Mouse (Mus musculus) stomach, embryonic 15.5 days (tissue): ENCODE measurements around the gene Dars2. TPM values are rescaled to one million over a fixed set of nuclear protein-coding genes. Genes with fewer than 3 reads are reported as not detected.

Experiments
- ATAC-seq: fragments of 200-750 bp; cut with Nextera tagmentation; 2 replicates; pipeline ENCODE4 v1.8.0; 2017; ENCODE audit warnings: low read depth, moderate number of reproducible peaks, moderate TSS enrichment; ENCODE audit not compliant: insufficient read depth, low FRiP score
- H3K27ac ChIP-seq: fragments of 300-500 bp; sonication (generic); 2 replicates; pipeline ENCODE4 v1.5.1; 2015; ENCODE audit warnings: mild to moderate bottlenecking, inconsistent platforms
- H3K27me3 ChIP-seq: fragments of 300-500 bp; sonication (generic); replicated peaks from 2 replicates; pipeline ENCODE4 v1.6.1; 2015; ENCODE audit warnings: inconsistent platforms
- H3K36me3 ChIP-seq: fragments of 300-500 bp; sonication (generic); 2 replicates; pipeline ENCODE4 v1.6.1; 2015; ENCODE audit warnings: inconsistent platforms
- H3K4me1 ChIP-seq: fragments of 300-500 bp; sonication (generic); 2 replicates; pipeline ENCODE4 v1.6.1; 2015; ENCODE audit warnings: inconsistent platforms
- H3K4me2 ChIP-seq: fragments of 300-500 bp; sonication (generic); 2 replicates; pipeline ENCODE4 v1.6.1; 2015; ENCODE audit warnings: mild to moderate bottlenecking, inconsistent platforms
- H3K4me3 ChIP-seq: fragments of 300-500 bp; sonication (generic); replicated peaks from 2 replicates; pipeline ENCODE4 v1.5.1; 2015; ENCODE audit warnings: inconsistent platforms
- H3K9ac ChIP-seq: fragments of 300-500 bp; sonication (generic); 2 replicates; pipeline ENCODE4 v1.6.1; 2015; ENCODE audit warnings: inconsistent platforms
- H3K9me3 ChIP-seq: fragments of 300-500 bp; sonication (generic); 2 replicates; pipeline ENCODE4 v1.6.1; 2016; ENCODE audit warnings: inconsistent platforms
- WGBS: fragments of 180-500 bp; shearing (Covaris S2); methylation state at CpG from one replicate; pipeline ENCODE4 v1.1.7; 2015; 5-methylcytosine and 5-hydroxymethylcytosine counted together
- polyA plus RNA-seq: library from polyadenylated mRNA; unstranded; fragments of >200 nt; fragmentation: Nextera tagmentation; extraction: Ambion mirVana; gene quantifications from 2 replicates; pipeline ENCODE4 v1.2.1, GENCODE M21; 2015

The Dars2 gene
- polyA plus RNA-seq, 1 experiment from 2014 or later = 33.4 TPM

GRCm38 (mm10) chr1:161041261-161042020 lies 29.0 kb downstream of the Dars2 start:
- Histone ChIP-seq H3K27ac (no peak overlapping the region), H3K4me2 (no peak overlapping the region), H3K9ac (no peak overlapping the region), H3K4me1 (no peaks in the 10 kb centered on the region; the same call in 1 of the 2 replicates), H3K9me3 (no peaks in the 10 kb centered on the region), H3K27me3 (no peaks in the 10 kb centered on the region), H3K4me3 (no peak overlapping the region), H3K36me3 (peaks cover 13% of the 10 kb centered on the region)
- ATAC-seq = no peak
- WGBS = 89% methylated on average over 7 of the region's 7 CpGs

GRCm38 (mm10) chr1:161040855-161041254 lies 29.6 kb downstream of the Dars2 start:
- Histone ChIP-seq H3K27me3 (no peaks in the 10 kb centered on the region), H3K9me3 (no peaks in the 10 kb centered on the region), H3K4me1 (no peaks in the 10 kb centered on the region; the same call in 1 of the 2 replicates), H3K27ac (peak overlapping the region; percentile 63; the same call in 1 of the 2 replicates), H3K9ac (no peak overlapping the region), H3K4me3 (no peak overlapping the region), H3K36me3 (peaks cover 7% of the 10 kb centered on the region), H3K4me2 (no peak overlapping the region)
- no peak for ATAC-seq

- Histone ChIP-seq H3K9me3 (no peaks in the 10 kb centered on the region), H3K27me3 (no peaks in the 10 kb centered on the region), H3K4me3 (no peak overlapping the region), H3K27ac (peak overlapping the region; percentile 63; the same call in 1 of the 2 replicates), H3K9ac (no peak overlapping the region), H3K36me3 (peaks cover 6% of the 10 kb centered on the region), H3K4me1 (no peaks in the 10 kb centered on the region; the same call in 1 of the 2 replicates), H3K4me2 (no peak overlapping the region)
- WGBS = 44% methylated on average over 1 of the region's 1 CpGs
- ATAC-seq = no peak
Observed at GRCm38 (mm10) chr1:161040426-161040770, 30.1 kb downstream of the Dars2 start.

DNA sequence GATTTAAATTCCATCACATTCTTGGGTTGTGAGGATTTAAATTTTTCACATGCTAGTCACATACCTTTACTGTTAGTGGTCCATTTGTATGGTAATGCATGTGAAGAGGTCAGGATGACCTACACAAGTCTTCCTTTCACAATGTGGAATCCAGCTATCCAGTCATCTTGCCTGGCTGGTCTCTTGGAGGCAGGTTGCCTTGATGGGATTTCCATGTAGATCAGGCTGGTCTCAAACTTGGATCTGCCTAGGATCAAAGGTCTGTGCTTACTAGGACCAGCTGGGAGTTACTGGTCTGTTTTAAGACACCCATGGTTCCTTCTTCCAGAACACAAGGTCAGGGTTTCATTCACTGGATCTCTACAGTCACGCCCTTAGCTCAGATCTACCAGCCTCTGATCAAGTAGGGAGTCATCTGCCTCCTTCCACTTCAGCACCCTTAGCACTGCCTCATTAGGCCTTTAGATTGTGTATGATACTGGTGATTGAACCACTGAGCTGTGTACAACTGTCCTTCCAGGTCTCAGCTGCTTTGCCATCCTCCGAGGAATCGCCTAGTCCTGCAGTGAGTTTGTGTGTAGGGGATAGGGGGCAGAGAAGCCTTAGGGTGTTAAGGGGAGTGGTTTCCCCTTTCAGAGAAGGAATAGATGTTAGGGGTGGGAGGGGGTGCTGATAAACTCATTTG lies 30.6 kb downstream of the Dars2 start:
- H3K27me3 ChIP-seq = no peaks in the 10 kb centered on the region
- peak; percentile 32 for ATAC-seq
- H3K4me1 ChIP-seq = no peaks in the 10 kb centered on the region; the same call in 1 of the 2 replicates
- H3K27ac ChIP-seq = peak overlapping the region; percentile 63
- no peak overlapping the region for H3K9ac ChIP-seq
- 9% methylated on average over 3 of the region's 3 CpGs for WGBS
- H3K9me3 ChIP-seq = no peaks in the 10 kb centered on the region
- peaks cover 6% of the 10 kb centered on the region for H3K36me3 ChIP-seq
- H3K4me3 ChIP-seq = no peak overlapping the region
- no peak overlapping the region for H3K4me2 ChIP-seq

DNA sequence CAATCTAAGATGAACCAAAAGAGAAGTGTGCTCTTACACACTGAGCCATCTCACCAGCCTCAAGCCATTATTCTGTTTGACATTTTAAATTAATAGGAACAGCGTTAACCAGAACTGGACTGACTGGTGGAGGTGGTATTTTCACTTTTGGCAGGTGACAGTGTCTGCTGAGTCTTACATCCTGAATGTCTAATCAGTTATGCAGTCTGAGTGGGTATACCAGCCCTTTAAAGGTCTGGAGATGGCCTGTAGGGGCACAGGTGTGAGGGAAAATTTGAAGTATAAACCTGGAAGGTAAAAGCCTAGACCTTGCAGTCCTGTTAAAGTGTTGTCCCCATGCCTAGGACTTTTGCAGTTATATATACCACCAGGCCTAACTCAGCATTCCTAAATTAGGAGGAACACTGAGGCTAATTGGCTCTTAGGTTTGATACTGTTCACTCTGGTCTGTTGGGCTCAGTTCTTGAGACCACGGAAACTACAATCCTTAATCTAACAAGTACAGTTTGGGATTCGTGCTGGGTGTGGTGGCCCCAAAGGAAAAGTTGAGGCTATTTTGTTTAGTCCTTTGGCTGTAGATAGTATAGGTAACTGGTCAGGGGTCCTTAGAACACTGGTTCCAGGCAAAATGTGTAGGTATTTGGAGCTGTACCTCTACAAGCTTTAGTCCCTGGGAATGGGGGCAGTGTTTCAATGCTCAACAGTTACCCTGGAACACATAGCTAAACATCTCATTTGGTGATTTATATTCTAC lies 31.3 kb downstream of the Dars2 start:
- Histone ChIP-seq H3K4me1 (peaks cover under 1% of the 10 kb centered on the region; the same call in 1 of the 2 replicates), H3K27ac (peak overlapping the region; percentile 63; the same call in 1 of the 2 replicates), H3K9ac (no peak overlapping the region), H3K9me3 (no peaks in the 10 kb centered on the region), H3K27me3 (no peaks in the 10 kb centered on the region), H3K36me3 (peaks cover 6% of the 10 kb centered on the region), H3K4me2 (no peak overlapping the region), H3K4me3 (no peak overlapping the region)
- WGBS = 12% methylated on average over 3 of the region's 3 CpGs
- no peak for ATAC-seq

DNA sequence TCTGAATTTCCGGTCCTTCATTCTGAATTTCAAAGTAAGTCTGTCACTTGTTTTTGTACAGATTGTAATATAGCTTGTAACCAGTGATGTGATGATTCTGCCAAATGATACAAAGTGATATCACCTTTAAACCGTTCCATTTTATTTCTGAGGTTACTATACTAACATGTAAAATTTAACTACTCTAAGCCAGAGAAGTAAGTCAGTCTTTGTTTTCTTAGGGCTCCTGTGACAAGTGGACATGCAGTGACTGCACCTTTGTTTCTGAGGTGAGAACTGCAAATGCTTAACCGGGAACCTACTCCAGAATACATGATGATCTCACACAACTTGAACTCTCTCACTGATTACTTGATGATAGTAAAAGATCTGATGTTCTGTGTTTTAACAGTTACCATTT lies 32.5 kb downstream of the Dars2 start:
- peaks cover 6% of the 10 kb centered on the region for H3K36me3 ChIP-seq
- no peaks in the 10 kb centered on the region for H3K9me3 ChIP-seq
- peaks cover 11% of the 10 kb centered on the region; the same call in 1 of the 2 replicates for H3K4me1 ChIP-seq
- 38% methylated on average over 3 of the region's 3 CpGs for WGBS
- no peak for ATAC-seq
- no peak overlapping the region for H3K27ac ChIP-seq
- no peak overlapping the region for H3K4me3 ChIP-seq
- no peaks in the 10 kb centered on the region for H3K27me3 ChIP-seq
- peak overlapping the region; percentile 46 for H3K4me2 ChIP-seq
- no peak overlapping the region for H3K9ac ChIP-seq

DNA sequence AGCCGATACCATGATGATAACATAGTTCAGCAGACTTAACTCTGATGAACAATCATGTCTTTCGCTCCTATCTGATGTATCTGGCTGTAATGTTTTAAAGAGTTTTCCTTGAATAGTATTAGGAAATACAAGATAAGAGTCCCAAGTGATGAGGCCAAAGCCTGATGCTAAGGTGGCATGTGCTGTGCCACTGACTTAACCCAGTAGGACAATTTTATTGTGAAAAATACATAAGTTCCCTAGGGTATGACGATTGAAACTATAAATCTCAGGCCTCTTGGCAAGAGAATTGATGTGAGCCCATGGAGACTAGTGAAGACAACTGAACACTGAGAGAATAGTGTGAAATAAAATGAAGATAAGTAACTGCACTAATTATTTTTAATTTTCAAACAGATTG lies 32.9 kb downstream of the Dars2 start:
- 16% methylated on average over 3 of the region's 3 CpGs for WGBS
- Histone ChIP-seq H3K36me3 (peaks cover 6% of the 10 kb centered on the region), H3K9ac (peak overlapping the region; percentile 20; the same call in 1 of the 2 replicates), H3K4me1 (peaks cover 11% of the 10 kb centered on the region; the same call in 1 of the 2 replicates), H3K9me3 (no peaks in the 10 kb centered on the region), H3K4me2 (peak overlapping the region; percentile 46), H3K27me3 (no peaks in the 10 kb centered on the region), H3K4me3 (peak overlapping the region; percentile 30), H3K27ac (no peak overlapping the region)
- ATAC-seq = no peak

- Histone ChIP-seq H3K27me3 (no peaks in the 10 kb centered on the region), H3K9ac (peak overlapping the region; percentile 59; the same call in 1 of the 2 replicates), H3K36me3 (peaks cover 8% of the 10 kb centered on the region), H3K27ac (peak overlapping the region; percentile 85; the same call in 1 of the 2 replicates), H3K4me1 (peaks cover 11% of the 10 kb centered on the region; the same call in 1 of the 2 replicates), H3K9me3 (no peaks in the 10 kb centered on the region), H3K4me3 (peak overlapping the region; percentile 81), H3K4me2 (peak overlapping the region; percentile 70)
- WGBS = 2% methylated on average over 1 of the region's 1 CpGs
- no peak for ATAC-seq
Observed at GRCm38 (mm10) chr1:161037026-161037425, 33.4 kb downstream of the Dars2 start.

DNA sequence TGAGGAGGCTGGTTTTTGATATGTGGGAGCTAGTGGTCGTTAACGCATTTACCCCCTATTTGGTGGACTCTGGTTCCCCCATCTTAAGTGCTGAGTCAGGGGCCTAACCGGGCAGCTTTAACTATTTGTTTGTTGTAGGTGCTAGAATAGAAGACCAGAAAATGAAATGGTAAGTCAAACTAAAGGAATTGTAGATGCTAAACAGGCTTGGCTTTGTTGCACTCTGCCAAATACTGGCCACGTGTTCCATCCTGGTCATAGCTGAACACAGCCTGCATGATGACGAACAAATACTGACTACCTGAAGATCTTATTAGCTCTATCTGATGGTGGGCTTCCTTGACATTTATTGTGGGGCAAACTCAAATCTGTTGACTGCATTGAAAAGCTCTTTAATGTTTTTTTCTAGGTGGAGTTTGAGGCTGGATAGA lies 34.0 kb downstream of the Dars2 start:
- Histone ChIP-seq H3K4me2 (peak overlapping the region; percentile 70), H3K4me3 (peak overlapping the region; percentile 81), H3K27ac (peak overlapping the region; percentile 85), H3K9me3 (no peaks in the 10 kb centered on the region), H3K27me3 (no peaks in the 10 kb centered on the region), H3K4me1 (peaks cover 11% of the 10 kb centered on the region; the same call in 1 of the 2 replicates), H3K9ac (peak overlapping the region; percentile 59), H3K36me3 (peaks cover 11% of the 10 kb centered on the region)
- ATAC-seq = no peak
- 0% methylated on average over 5 of the region's 5 CpGs for WGBS

GRCm38 (mm10) chr1:161035786-161036404 lies 34.6 kb downstream of the Dars2 start:
- ATAC-seq = no peak
- WGBS = 0% methylated on average over 6 of the region's 6 CpGs

DNA sequence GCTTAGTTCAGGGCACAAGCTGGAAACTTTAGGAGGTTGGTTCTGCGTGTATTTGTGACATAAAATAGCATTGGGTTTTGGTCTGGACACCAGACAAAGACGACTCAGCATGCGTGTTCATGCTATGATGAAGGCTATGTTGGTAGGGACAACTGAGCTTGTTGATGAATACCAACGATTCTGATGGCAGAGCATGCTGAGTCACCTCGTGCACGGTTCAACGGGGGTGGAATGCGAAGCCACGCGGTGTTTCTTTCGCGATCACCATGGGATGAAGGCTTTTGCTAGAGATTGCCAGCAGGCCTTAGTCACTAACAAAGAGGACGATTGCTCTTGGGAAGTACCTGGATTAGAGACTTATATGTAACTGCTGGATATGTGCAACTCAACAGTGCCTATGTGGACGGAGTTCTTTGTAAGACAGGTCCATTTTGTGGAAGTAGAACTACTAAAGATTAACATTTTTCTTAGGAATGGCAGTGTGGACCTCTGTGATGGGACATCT lies 35.1 kb downstream of the Dars2 start:
- no peaks in the 10 kb centered on the region for H3K9me3 ChIP-seq

More at GRCm38 (mm10) chr1:161035786-161036404, 34.6 kb downstream of the Dars2 start:
- Histone ChIP-seq H3K9ac (peak overlapping the region; percentile 59), H3K4me2 (peak overlapping the region; percentile 70), H3K36me3 (peaks cover 11% of the 10 kb centered on the region), H3K27me3 (no peaks in the 10 kb centered on the region), H3K4me3 (peak overlapping the region; percentile 81), H3K9me3 (no peaks in the 10 kb centered on the region), H3K4me1 (peaks cover 11% of the 10 kb centered on the region; the same call in 1 of the 2 replicates), H3K27ac (peak overlapping the region; percentile 85)

More for the DNA sequence above, 35.1 kb downstream of the Dars2 start:
- peak overlapping the region; percentile 70 for H3K4me2 ChIP-seq
- H3K4me1 ChIP-seq = peaks cover 11% of the 10 kb centered on the region; the same call in 1 of the 2 replicates
- H3K36me3 ChIP-seq = peaks cover 11% of the 10 kb centered on the region
- no peaks in the 10 kb centered on the region for H3K27me3 ChIP-seq
- under 1% methylated on average over 14 of the region's 14 CpGs for WGBS
- peak overlapping the region; percentile 85 for H3K27ac ChIP-seq
- H3K4me3 ChIP-seq = peak overlapping the region; percentile 81
- ATAC-seq = no peak
- H3K9ac ChIP-seq = peak overlapping the region; percentile 59
